Mouse (Mus musculus): ENCODE results near the gene Simc1.
A peak's percentile ranks its signal among the peaks of the same experiment; 100 is the strongest.
"Not testable (repeated sequence)": the region's sequence is repeated elsewhere in the genome, so short reads cannot be mapped to it uniquely, and the experiment has no call there.

The Simc1 gene

GRCm38 (mm10) chr13:54503604-54504521 is at the start of gene Simc1:
Simc1 (plus strand) TSS chr13:54503779.
- peak; percentile 67 to 71 for DNase-seq

GRCm38 (mm10) chr13:54457062-54457461 is 46.5 kb upstream of the Simc1 start:
- no peak for DNase-seq

- no peak for DNase-seq
Measured at GRCm38 (mm10) chr13:54459282-54459681, 44.3 kb upstream of the Simc1 start.

- DNase-seq, result peak; percentile 81 to 82
Measured at GRCm38 (mm10) chr13:54468098-54469011, 35.2 kb upstream of the Simc1 start, which contains the start of gene Thoc3. Thoc3 (minus strand) TSS chr13:54468849.

- DNase-seq, result no peak
Measured at GRCm38 (mm10) chr13:54469012-54469354, 34.6 kb upstream of the Simc1 start.

GRCm38 (mm10) chr13:54471967-54472366 is 31.6 kb upstream of the Simc1 start:
- no peak for DNase-seq

- DNase-seq, result no peak
Measured at GRCm38 (mm10) chr13:54474996-54475395, 28.6 kb upstream of the Simc1 start.

GRCm38 (mm10) chr13:54475702-54476101 is 27.9 kb upstream of the Simc1 start:
- DNase-seq, result no peak

- DNase-seq, result no peak
Measured at GRCm38 (mm10) chr13:54479286-54479685, 24.3 kb upstream of the Simc1 start.

- DNase-seq, result no peak
Measured at GRCm38 (mm10) chr13:54481498-54481897, 22.1 kb upstream of the Simc1 start.

- DNase-seq, result no peak
Measured at GRCm38 (mm10) chr13:54490411-54490810, 13.2 kb upstream of the Simc1 start.

GRCm38 (mm10) chr13:54491381-54491780 is 12.2 kb upstream of the Simc1 start:
- DNase-seq, result no peak

GRCm38 (mm10) chr13:54499551-54499950 is 4.0 kb upstream of the Simc1 start:
- not testable (repeated sequence) for DNase-seq

GRCm38 (mm10) chr13:54501352-54501751 is 2.2 kb upstream of the Simc1 start:
- DNase-seq, result no peak

GRCm38 (mm10) chr13:54501957-54502690 is 1.5 kb upstream of the Simc1 start:
- no peak for DNase-seq

GRCm38 (mm10) chr13:54503278-54503603 is 338 bp upstream of the Simc1 start:
- DNase-seq, result no peak

- peak in 1 of 2 experiments; percentile 19 for DNase-seq
Measured at GRCm38 (mm10) chr13:54504611-54505260, 1.2 kb downstream of the Simc1 start.

GRCm38 (mm10) chr13:54505920-54506319 is 2.3 kb downstream of the Simc1 start:
- no peak for DNase-seq

- DNase-seq, result peak; percentile 7 to 10
Measured at GRCm38 (mm10) chr13:54520221-54520620, 16.6 kb downstream of the Simc1 start.

- no peak for DNase-seq
Measured at GRCm38 (mm10) chr13:54521181-54521580, 17.6 kb downstream of the Simc1 start.

GRCm38 (mm10) chr13:54527140-54527539 is 23.6 kb downstream of the Simc1 start:
- no peak for DNase-seq

- DNase-seq, result no peak
Measured at GRCm38 (mm10) chr13:54532134-54532533, 28.6 kb downstream of the Simc1 start.
